Mouse (Mus musculus) layer of hippocampus, adult 9-10 months (tissue): ENCODE measurements at regions not wholly inside any gene's neighbourhood (a gene's known extent, or its start where the extent isn't known, plus 50 kb on each side); places are given as distances from the start of the nearest gene placed in this dataset.
A peak's percentile ranks its signal among the peaks of the same experiment; 100 is the strongest.

Source experiments
- DNase-seq: peaks from one replicate; pipeline ENCODE4 v3.0.0; 2022; ENCODE audit warnings: low spot score

DNA sequence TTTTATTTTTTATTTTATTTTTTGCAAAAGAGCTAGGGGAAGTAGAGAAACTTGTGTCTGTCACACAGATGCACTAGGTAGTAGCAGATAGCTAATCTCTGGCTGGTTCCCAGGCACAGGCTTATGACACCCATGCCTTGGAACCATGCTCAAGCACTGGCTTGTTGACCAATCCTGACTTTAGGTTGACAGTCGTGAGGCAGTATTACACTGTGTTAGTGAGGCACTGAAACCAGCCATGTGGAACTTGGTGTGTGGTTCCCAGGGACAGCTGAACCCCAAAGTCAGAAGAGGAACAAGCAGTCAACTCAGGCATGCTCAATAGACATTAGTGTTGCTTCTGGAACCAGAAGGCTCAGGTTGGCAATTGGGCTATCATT, 601.1 kb upstream of the Nox3 start:
- DNase-seq = no peak

DNA sequence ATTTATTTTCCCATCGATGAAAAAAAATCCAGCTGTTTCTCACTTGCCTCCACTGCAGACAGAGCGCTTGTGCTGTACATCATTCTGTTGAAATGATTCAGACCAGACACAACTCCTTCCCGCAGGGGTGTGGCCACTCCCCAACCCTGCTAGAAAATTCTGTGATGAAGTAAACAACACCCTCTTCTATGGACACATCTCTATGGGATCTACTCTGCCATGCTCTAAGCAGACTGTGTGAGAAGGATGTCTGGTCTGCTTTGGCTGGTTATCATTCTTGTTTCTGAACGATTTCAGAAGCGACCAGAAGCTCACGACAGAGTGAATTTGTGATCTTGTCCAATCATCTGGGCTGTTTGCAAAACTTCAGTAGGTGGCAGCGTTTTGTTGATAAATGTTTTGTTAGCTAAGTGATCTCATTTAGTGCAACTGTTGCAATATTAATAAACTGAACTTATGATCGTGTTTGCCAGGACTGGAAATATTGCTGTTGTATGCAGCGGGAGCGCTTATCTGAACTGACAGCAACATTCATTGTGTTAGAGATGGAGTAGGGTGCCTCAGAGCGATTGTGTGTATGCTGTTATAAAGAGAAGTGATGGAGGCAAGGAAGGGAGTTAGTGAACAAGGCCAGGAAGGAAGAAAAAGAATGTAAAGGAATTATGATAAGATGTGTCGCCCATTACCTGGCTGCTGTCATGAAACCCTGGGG, 605.2 kb upstream of the Nox3 start:
- peak; percentile 12 for DNase-seq

DNA sequence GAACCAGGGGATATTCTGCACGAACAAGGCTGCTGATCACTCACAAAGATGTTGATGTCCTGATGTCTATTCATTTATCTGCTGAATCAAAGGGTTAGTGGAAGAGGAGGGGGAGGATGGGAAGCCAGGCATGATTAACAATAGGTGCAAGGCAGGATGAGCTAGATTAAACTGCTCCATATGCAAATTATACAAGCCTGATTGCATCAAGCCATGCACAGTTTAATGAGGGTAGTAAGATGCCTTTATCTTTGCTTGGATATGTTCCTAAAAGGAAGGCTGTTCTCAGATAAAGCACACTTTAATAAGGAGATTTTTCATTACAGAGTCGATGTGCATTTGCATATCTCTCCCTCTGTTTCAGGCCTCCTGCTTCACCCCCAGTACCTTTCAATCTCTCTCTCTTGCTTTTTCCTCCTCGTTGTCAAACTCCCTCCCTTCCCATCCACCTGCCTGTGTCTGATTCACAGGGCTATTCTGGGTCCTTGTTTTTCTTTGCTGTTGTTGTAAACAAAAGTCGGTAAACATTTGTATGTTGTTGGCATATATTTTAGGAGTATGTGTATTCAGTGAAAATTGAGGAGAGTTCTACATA, 615.8 kb upstream of the Nox3 start:
- no peak for DNase-seq

DNA sequence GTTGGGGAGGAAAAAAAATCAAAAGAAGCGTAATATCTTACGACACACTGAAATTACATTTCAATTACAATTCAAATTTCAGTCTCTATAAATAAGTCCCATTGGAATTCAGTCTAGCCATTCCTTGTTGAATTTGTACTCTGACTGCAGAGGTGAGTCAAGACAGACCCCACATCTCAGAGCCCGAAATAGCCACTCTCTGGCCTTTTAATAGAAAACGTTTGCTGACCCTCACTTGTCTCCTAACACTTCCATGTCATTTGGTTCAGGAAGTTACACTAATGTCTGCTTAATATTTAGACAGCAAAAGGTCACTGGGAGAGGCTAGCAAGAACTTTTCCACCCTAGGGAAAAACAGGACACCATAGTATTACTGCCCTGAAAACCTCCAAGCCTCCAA, 623.1 kb upstream of the Nox3 start:
- DNase-seq = no peak

DNA sequence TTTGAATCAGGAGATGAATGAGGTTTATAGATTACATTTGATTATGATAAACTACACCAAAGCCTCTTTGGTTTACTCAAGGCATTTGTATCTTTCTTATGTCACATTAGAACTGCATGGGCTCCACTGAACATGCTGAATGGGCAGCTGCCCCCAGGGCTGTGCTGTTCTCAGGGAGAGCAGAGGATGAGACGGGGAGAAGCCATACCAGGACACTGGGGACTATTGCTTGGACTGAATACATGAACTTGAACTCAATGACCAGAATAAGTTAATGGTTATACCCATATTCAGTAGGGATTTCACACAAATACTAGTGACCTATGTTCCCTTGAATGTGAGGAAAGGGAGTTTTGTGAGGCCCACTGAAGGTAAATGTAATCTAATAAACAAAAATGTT, 632.7 kb upstream of the Nox3 start:
- no peak for DNase-seq

DNA sequence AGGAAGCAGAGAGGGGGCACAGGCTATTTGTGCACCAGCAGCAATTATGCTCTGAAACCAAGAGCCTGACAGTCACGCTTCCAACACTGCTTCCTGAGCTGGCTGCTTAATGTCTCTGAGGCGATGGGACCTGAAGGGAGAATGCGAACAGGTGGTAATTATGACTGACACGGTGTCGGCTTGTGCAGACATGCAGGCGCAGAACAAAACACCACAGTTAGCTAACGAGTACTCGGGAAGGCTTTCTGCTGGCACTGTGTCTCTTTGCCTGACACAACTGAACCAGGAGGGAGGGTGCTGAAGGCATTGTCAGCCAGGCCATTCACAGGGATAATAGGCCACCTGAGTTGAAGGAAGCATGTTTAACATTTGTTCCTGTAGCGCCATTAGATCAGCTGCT, 635.6 kb upstream of the Nox3 start:
- DNase-seq = no peak

DNA sequence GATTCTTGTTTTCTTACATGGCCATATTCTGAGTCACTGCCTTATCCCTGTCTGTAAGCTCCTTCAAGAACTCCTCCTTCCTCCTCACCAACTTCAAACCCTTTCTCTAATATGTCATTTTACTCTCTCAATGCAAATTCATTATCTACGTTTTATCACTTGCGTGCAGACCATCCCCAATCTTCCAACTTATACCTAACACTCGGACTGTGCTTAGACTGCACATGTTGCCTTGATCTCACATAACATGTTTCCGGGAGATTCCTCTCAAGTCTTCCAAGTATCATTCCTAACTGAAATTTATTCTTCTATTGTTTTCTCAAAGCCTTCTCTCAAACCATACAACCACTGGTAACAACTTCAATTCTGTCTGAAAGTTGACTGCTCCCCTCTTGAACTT, 637.0 kb upstream of the Nox3 start:
- DNase-seq = no peak

DNA sequence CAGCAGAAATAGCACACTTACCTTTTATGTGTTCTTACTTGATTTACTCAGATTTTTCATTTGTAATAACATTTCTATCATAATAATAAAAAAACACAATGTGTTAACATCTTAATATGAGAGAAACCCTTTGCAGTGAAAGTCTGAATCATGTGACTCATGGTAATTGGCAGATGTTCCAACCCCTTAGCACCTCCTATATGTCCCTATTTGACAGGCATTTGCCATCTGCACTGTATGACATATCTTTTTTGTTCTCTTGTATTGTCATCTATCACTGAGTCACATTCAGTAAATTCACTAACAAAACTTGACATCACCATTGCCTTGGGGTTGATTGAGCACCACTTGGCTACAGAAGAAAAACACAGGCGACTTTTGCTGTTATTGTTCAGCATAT, 641.1 kb upstream of the Arid1b start:
- no peak for DNase-seq

DNA sequence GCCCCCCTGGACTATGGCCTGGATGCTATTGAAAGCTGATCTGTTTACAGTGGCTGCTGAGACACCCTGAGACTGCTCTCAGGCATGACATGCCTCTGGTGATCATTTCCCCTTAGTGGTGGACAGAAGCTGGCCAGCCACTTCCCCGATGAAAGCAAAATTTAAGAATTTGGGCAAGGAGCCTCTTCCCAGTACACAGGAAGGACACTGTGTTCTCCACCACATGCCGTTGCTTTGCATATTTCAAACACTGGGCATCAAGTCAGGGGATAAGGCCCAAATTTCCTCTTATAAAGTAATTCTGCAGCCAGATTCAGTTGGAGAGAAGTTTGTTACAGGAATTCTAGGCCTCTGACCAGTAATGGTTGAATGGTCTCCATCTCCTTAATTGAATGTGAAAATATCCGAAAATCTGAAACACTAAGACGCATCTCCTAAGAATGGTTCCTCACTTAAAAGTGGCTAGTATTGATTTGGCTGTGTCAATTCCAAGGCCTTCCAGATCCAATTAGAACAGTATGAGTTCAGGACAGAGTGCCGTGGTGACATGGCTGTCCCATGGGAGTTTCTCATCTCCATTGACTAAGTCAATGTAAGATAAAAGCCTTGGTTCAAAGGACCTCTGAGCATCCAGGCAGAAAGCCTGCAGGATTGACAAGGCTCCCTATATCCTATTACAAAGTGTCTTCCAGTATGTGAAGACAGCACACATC, 638.5 kb upstream of the Arid1b start:
- no peak for DNase-seq

DNA sequence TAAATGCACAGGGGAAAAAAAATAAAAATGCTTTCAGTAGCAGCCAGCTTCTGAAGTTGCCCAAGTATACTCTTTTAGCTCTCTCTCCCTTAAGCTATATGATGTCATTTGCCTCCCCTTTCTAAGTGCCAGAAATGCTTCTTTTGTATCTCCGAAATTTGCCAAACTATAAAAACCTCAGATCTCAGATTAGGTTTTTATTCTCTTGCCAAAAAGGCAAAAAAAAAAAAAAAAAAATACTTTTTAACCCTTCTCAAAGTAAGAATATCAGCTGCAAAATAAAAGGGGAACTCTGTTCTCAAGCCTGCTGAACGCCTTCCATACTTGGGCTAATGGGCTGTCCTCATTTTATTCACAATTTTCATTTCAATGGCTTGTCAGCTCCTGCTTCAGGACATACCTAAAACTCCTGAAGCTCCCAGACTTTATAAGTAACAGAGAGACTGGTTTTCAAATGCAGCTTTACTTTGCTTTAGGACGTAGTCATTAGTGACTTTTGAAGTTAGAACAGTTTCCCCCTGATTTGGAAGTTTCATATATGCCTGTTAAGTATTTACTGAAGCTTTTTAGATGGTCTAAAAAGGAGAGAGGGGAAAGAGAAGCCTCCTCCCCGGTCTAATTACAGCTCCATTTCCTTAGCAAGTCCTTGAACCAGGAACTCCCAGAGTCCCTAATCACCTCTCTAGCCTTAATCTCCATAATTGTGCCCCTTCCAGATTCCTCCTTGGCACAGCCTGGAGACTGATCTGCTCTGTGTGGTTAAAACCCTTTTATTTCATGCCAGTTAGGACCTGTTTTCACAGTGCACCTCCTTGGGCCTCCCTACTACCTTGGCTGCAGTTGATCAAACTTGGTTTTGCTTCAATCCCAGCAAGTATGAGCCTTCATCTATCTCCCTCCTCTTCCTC, 633.5 kb upstream of the Arid1b start:
- no peak for DNase-seq

DNA sequence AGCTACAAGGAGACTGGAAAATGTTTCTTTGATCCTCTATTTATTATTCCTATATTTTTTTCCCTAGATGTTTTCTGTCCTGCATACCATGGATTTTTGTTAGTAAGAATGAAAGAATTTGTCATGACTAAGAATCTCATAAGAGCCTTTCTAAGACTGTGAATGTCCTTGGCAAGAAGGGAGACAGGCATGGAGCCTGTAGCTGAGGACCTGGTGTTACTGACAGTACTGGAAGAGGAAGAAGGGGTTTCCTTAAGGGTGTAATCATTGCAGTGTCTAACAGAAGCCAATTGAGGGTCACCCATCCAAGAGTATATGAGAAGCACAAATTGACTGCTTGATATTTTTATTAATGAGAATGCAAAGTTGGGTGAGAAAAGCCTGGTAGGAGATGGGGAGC, 628.3 kb upstream of the Arid1b start:
- DNase-seq = no peak

DNA sequence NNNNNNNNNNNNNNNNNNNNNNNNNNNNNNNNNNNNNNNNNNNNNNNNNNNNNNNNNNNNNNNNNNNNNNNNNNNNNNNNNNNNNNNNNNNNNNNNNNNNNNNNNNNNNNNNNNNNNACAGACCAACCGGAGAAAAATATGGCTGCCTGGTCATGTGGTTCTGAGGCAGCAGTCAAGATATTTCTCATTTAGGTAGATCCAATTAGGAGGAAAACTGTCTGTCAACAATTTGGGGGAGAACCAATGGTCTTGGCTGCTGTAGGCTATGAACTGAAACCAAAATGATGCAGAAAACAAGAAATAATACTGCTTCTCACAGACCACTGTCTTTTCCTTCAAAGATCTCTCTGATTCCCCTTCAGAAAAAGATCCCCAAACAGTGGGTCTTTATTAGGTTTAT, 613.7 kb upstream of the Arid1b start:
- no peak for DNase-seq

DNA sequence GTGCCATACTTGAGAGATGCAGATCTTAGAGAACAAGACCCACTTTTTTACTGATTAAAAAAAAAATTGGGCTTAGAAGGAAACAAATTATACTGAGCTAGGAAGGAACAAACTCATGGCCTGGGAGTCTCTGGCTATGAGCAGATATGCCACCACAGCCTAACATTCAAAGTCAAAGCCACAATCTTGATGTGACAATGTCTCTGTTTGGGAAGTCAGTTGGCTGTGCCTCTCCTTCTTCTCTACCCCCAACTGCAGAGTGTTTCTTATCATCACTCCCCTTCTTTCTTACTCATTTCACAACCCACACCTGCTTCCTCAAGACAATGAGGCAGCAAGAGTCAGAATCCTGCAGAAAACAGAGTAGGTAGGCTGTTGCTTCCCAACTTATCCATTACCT, 613.3 kb upstream of the Arid1b start:
- no peak for DNase-seq

DNA sequence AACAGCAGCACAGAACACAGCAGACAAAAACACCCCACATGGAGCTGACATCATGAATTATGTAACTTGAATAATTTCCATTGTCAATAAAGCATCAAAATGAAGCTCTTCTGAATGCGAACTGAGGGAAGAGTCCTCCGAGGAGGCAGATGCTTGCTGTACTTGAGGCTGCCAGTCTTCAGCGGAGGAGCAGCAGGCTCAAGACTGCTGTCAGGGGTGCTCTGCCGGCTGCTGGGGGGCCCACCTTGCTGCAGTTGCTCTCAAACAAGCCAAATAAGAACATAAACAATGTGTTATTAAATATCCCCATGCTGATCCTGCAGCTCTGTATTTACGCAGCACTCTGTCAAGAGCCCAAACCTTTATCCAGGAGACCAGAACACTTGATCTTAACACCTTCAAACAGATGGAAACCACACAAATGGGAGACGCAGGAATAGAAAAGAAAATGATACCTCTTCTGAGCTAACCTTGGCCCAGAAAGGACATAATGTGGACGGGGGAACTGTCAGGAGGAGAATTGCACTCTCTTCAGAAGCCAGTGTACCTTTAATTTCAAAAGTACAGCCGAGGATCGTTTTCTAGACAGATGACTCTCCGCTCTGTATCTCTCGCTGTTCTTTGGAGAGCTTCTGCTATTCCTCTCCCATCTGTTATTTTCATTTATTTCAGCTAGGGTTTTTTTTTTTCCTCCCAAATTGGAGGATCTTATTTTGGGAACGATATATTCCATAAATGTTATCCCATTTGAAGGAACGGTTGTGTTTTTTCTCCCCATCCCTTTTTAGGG, 612.0 kb upstream of the Arid1b start:
- DNase-seq = peak; percentile 59

DNA sequence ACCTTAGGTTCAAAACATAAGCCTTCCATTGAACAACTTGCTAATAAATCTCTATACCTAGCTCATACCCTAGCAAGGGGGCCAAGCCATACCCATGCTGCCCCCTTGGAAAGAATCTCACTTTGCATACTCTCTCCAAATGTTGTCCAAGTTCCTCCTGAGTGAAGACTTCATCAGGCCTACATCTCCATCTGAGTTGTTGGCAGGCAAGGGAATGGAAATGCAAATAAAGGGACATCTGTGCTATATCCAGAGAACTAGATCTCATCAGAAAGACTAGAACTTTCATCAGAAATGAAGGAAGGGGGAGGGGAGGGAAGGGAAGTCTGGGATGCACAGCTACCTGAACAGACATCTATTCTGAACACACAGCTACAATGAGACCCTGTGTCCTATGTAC, 611.4 kb upstream of the Arid1b start:
- no peak for DNase-seq

DNA sequence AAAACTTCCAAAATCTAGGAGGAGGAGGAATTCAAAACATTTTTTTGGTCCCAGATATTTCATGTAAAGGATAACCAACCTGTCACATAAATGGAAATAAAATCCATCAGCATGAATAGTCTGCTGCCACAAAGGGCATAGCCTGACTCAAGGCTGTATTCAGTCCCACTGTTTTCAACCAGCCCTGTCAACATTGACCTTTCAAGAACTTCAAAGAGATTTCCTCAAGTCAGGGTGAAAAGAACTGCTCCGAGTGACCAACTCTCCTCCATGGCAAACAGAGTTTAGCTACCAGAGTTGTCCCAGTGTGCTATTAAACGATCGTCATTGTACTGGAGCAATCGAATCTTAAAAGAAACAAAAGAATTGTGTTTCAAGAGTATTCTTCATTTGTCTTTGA, 606.5 kb upstream of the Arid1b start:
- no peak for DNase-seq

DNA sequence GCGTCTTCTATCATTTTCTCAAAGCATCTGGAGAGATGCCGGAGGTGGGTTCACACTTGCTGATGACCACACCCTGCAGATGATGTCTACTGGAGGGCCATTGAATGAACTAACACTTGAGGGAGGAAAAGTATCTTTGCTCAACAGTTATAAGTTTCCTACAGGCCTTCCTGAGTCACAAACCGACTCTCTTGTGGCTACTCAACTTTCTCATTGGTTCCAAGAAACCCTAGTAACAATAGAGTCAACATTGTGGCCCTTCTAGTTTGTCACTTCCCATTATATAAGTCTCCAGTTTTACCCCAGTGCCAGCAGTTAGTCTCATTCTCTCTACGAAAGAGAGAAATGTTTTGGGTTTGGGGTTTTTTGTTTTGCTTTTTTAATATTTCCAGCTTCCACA, 604.1 kb upstream of the Arid1b start:
- no peak for DNase-seq

DNA sequence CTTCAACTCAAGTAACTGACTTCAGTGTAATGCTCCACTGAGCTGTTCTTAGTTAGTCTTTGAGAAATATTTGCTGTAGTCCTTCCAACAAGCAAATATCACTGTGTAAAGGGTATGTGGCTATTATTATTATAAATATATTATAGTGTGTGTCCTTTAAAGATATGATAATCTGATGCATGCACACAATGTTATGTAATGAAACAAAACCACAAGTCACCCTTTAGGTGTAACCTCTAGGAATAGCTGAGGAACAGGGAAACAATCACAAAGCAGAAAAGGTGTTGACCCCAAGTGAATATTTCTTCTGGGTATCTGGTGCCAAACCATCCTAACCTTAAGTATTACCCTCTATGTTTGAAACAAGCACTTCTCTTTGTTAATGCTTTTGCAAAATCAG, 603.6 kb upstream of the Arid1b start:
- DNase-seq = no peak

DNA sequence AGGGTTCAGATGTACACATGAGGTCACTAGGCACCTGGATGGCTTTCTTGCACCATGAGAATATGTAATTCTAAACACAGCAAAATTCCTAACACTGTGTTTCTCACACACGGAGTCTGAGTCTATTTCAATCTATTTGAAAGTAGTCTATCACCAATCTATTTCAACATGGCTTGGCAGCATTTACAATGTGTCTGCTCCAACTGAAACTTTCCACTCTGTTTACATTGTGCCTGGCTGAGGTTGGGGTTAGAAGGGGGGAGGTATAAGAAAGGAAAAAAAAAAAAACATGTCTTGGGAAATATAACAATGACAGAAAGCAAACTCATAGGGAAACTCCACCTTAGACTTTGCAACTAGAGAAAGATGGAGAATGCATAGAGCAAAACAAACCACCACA, 602.9 kb upstream of the Arid1b start:
- no peak for DNase-seq

DNA sequence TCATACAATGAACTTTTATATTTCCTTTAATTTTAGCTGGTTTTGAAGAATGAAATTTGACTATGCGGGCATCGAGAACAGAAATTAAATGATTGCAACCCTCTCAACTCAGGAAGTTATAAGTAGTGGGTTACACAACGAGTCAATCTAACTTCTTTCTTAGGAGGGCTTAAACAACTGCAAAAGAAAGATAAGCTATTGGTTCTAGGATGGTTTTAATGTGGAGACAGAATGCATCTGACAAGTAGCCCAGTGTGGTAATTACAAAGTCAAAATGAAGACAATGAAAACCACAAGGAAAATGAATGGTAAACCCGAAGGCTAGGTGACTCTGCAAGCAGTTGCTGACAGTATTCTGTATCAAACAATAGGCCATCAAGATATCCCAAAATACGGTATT, 598.0 kb upstream of the Arid1b start:
- no peak for DNase-seq

DNA sequence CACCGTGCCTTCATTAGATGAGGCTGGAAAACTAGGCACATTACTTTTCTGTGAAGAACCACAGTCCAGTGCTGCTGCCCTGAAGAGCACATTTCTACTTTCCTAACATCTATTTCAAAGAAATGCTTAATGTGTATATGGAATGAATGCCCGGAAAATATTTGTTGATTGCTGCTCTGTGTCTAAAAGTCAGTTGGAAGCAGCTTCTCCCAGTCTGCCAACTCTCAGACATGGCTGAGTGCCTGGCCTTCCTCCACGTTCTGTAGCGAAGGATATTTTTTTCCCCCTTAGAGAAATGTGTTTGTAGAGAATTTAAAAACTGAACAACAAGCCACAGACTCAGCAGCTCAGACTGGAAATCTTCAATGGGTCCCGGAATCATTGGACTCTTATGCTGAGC, 576.4 kb upstream of the Arid1b start:
- DNase-seq = no peak
